Mouse (Mus musculus): ENCODE data around the gene Aurkb.

Aurkb gene

DNA sequence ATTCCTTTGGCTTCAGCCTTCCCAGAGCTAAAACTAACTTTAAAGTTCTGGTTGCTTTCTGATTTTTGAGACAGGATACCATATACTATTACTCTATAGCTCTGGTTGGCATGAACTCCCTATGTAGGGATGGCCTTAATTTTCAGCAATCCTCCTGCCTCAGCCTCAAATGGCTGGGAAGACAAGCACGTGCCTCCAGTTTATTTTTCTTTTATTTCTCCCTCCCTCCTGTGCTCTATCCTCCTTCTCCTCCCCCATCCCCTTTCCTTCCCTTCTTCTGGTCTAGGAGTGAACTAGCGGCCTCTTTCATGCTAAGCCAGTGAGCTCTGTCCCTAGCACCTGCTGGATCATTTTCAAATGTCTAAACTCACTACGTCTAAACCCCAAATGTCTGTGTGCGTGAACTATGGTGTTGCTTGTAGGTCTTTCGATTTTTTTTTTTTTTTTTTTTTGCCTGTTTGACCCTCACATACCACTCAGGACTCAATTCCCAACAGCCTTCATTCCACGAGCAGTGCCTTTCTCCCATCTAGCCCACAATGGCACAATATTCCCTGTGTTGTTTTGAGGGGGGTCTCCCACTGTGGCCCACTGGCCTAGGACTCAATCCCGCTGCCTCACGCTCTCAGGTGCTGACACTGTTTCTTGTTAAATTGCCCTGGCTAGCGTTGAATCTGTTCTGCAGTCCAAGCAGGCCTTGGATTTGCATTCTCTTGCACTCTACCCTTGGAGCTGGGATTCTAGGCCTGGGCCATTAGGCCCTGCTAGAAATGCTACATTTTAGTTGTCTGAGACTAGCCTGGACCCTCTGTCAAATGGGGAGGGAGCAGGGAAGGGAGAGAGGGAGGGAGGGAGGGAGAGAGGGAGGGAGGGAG, 19.0 kb downstream of the Aurkb start:
- in situ Hi-C loops (cut with MboI) = loop anchor here (5.0 kb wide), 1 partner anchor 58 kb away; the partner anchor contains the start of genes 9130213A22Rik and Hes7

DNA sequence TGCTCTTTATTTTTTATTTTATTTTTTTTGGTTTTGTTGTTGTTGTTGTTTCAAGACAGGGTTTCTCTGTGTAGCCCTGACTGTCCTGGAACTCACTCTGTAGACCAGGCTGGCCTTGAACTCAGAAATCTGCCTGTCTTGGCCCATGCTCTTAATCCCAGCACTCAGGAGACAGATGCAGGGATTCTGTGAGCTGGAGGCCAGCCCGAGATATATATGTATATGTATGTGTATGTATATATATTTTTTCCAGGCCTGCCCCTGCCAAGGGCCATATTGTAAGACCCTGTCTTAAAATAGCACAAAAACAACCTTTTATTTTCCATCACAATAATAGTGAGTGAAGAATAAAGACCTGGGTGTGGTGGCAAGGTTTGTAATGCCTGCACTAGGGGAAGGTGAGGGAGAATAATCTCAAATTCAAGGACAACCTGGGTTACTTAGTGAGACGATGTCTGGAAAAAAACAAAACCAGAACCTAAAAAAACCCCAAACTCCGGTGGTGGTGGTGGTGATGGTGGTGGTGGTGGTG, 20.0 kb downstream of the Aurkb start:
- in situ Hi-C loops (cut with MboI) = no loop called here

DNA sequence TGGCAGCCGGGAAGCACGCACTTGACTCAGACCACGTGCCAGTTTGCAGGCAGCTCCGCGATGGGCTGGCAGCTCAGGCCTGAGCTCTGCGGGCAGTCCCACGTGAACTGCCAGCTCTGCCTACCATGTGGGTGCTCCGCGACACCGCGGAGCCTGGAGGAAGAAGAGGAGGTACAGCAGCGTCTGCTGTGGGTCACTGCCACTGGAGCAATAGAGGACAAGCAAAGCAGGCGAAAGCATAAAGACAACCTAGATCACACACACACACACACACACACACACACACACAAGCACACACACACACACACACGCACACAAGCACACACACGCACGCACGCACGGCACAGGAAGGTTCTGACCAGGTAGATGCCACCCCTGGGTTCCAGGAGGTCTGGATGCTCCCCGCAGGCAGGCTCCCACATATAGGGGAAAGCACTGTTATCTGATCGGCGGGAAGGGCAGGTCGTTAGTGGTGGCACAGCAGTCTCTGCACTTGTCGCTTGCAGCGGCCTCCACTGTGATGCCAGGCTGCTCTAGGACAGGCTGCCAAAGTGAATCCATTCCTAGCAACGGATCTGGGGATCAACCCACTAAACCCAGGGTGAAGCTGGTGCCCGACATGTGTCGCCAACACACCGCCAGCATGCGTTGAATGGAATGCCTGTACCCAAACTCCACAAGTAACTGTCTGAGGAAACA, 20.9 kb downstream of the Aurkb start:
- in situ Hi-C loops (cut with MboI) = no loop called here

- in situ Hi-C loops (cut with MboI) = no loop called here
These were observed 21.5 kb downstream of the Aurkb start for GRCm38 (mm10) chr11:69066956-69067355.

DNA sequence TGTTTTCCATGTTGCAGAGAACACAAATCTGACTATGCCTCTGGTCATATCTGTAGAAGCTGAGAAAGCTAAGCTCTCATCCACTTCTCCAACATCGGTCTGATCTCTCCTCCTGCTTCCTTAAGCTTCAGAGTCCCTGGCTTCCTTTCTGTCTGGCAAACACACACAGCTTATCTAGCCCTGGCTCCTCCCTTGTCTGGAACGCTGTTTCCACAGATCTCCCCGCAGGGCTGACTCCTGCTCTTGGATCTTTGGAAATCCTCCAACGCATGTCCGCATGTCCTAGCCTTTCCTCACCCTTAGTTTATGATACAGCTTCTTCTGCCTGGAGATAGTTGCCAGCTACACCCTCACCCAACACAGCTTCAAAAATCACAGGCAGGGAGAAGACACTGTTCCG, 22.2 kb downstream of the Aurkb start:
- in situ Hi-C loops (cut with MboI) = no loop called here

- in situ Hi-C loops (cut with MboI) = no loop called here
These were observed 24.6 kb downstream of the Aurkb start for GRCm38 (mm10) chr11:69070093-69070492.

DNA sequence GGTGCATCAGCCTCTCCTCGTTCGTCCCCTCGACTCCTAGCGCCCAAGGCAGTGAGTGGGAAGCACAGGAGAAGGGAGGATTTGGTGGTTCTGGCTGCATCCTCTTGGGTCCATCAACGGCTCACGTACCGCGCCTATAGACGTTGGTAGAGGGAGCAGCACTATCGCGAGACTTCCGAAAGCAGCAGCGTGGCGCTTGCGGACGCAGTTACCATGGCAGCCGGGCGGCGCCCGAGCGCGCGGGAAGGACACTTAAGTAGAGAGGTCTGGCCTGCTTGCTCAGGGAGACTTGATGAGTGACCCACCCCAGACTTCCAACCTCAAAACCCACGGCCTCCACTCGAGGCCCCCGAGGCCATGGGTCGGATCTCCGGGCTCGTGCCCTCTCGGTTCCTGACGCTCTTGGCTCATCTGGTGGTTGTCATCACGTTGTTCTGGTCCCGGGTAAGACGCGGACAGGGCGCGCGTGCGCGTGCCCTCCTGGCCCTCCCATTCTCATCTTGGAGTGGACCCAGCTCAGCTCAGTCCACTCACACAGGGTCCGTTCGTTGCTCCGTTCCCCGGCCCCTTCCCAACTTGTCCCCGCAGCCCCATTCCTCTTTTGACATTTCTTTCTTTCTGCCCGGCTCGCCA, 25.3 kb downstream of the Aurkb start, which contains the start of gene Tmem107:
TSS of gene Tmem107 (plus strand) at position 217 of the 633 bp plus-strand sequence.
- in situ Hi-C loops (cut with MboI) = no loop called here

DNA sequence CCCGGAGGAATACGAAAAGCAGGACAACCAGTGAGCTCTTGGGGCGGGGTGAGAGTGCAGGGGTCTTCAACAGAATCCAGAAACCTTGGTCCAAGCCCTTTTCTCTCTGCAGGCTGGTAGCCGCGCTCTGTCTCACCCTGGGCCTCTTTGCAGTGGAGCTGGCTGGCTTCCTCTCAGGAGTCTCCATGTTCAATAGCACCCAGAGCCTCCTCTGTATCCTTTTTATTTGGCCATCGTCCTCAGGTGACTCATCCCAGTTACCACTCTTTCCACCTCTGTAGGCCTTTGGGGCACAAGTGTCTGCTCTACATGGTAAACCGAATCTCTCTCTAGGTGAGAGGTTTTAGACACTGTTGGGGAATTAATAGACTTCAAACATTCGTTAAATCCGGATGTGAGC, 25.8 kb downstream of the Aurkb start:
- in situ Hi-C loops (cut with MboI) = no loop called here

DNA sequence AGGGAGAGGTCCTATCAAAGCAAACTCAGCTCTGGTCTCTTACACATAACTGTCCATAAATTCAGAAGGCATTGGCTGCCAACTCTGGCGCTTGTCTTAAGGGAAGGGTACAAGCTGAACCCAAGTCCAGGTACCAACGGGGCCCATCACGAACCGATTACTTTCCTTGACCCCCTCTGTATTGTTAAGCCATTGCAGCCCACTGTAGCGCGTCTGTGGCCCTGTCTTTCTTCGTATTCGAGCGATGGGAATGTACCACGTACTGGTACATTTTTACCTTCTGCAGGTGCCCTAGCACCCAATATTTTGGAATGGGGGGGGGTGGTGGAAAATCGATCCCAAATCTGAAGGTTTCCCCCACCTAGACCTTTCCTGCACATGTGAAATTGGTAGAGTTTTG, 26.8 kb downstream of the Aurkb start:
- in situ Hi-C loops (cut with MboI) = no loop called here

GRCm38 (mm10) chr11:69072666-69073064, 27.2 kb downstream of the Aurkb start:
- in situ Hi-C loops (cut with MboI) = no loop called here

DNA sequence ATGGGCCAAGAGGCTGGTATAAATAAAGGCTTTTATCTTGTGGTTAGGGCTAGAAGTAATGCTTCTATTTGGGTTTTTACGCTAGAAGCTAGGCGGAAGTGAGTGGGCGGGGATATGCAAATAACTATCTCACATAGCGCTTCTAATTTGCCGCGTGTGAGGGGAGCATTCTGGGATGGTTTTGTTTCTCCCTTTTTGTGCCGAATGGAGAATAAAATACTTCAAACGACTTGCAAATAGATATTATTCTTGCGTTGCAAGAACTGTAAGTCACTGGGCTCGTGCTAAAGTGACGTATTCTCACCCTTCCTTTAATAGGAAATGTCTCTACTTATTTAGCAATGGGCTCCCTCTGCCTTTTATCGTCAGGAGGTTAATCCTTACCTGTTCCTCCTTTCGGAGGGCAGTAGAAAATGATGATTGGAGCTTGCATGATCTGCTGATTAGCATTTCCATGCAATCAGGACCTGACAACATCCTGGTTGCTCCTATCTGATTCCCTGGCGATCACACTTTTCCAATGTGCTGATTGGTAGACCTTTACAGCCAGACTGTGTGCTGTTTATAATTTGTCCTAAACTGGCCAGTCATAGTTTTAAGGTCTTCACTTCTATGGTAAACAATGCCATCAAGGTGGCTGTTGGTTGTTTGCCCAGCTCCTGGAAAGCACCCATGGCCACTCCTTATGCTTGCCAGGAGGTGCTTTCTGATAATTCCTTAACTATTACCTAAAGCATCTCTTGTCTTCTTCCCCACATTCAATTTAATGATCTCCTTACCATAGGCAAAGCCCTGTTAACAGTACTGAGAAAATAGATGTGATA, 27.8 kb downstream of the Aurkb start:
- in situ Hi-C loops (cut with MboI) = no loop called here

DNA sequence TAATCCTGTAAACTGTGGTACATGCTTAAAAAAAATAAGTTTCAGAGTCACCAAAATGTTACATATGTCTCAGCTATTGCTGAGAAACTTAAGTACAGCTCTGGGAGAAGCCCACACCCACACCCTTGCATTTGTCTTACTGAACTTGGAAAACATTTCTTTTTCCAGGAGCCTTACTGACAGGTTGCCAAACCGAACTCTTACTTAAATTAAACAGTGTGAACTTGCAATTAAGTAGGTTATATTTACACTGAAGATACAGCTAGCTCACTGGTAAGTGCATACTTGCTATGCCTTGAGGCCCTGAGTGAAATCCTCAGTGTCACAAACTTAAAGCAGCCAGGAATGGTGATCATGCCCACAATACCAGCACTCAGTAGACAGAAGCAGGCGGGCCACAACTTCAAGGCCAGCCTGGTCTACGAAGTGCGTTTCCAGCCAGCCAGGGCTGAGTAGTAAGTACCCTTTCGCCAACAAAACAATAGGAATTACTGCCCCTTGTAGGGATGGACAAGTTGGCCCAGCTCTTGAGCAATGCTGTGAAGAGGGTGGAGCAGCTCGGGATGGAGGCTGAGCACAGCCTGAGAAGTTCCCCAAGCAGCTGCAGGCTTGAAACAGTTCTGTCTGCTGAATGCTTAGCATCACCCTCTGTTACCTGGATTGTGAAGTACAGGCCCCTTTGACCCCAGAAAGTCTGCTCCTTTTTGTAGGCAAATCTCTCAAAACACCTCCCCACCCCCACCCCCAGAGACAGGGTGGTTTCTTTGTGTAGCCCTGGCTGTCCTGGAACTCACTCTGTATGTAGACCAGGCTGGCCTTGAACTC, 28.7 kb downstream of the Aurkb start:
- in situ Hi-C loops (cut with MboI) = no loop called here

DNA sequence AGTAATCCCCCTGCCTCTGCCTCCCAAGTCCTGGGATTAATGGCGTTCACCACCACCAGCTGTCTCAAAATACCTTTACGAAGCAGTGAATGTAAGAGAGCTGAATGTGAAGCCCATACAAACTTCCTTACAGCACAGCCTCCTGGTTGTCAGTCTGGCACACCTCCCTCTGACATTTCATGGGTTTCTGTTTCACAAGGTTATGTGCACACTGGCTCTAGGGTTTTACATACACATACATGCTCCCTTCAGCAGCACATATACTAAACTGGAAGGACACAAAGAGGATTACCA, 29.3 kb downstream of the Aurkb start:
- in situ Hi-C loops (cut with MboI) = no loop called here

GRCm38 (mm10) chr11:69075764-69076479, 30.5 kb downstream of the Aurkb start:
- in situ Hi-C loops (cut with MboI) = no loop called here

- in situ Hi-C loops (cut with MboI) = no loop called here
These were observed 31.1 kb downstream of the Aurkb start for GRCm38 (mm10) chr11:69076572-69076971.

DNA sequence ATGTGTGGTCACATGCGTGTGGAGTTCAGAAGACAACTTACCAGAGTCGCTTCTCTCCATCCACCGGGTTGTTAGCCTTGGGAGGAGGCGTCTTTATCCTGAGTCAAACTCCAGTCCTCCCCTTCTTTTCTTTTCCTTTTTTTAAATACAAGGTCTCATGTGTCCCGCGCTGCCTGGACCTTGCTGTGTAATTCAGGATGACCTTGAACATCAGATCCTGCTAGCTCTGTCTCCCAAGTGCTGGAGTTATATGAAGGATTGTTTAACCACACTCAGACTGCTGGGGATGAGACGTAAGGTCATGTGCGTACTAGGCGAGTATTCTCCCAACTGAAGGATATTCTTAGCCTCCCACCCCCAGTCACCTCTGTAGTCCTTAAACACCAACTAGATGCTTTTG, 31.9 kb downstream of the Aurkb start:
- in situ Hi-C loops (cut with MboI) = no loop called here

DNA sequence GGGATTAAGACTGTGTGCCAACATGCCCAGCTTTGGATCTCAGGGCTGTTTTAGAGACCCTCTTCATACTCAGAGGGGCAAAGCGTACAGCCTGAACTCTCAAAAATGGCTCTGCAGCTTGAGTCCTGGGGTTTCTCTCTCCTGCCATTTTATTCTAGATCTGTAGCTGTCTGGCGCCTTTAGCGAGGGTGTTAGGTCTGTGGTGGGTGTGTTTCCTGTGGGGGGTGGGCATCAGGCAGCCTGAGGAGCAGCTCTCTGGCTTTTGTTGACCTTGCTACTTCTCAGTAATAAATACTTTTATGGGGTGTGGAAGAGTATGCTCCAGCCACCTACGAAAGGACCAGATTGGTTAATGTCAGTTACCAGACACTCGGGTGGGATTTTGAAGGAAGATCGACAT, 32.6 kb downstream of the Aurkb start:
- in situ Hi-C loops (cut with MboI) = no loop called here

DNA sequence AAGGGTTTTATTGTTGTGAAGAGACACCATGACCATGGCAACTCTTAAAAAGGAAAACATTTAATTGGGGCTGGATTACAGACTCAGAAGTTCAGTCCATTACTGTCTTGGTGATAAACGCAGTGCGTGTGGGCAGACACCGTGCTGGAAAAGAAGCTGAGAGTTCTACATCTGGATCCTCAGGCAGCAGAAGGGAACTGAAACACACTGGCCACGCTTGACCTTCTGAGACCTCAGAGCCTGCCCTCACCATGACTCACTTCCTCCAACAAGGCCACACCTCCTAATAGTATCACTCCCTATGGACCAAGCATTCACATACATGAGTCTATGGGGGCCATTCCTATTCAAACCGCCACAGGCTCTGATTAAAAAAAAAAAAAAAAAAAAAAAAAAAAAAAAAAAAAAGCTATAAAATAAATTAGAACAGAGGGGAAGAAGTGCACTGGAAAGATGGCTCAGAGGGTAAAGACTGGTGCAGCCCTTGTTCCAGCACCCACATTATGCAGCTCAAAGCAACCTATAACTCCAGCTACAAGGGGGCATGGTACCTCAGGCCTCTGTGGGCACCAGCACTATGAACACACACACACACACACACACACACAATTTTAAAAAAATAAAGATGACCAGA, 33.5 kb downstream of the Aurkb start:
- in situ Hi-C loops (cut with MboI) = no loop called here

DNA sequence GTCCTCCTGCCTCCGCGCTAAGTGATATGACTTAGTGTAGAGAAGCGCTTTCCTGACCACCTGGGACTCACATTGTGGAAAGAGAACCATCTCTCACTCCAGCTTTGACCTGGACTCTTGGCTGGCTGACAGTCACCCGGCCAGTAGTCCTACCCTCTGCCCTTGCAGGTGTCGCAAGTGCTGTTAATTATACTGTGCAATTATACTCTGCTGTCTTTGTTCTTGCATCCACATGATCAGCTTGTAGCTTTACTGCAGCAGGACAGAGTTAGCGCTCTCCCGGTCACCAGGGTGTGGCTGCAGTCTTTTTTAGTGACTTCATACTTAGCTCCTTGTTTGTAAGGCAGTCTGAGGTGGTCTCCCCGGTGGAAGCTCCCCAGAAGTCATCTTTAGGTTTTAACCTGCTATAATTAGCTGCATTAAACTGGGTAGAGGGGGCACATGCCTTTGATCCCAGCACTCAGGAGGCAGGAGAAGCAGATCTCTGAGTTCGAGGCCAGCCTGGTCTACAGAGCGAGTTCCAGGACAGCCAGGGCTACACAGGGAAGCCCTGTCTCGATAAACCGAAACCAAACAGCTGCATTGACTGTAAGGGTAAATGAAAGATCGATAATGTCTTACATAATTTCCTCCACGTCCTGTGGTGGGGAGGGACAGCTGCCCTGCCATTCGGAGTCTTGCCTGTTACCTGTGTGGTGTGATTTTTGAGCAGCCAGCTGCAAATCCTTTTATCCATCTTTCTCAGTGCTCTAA, 34.8 kb downstream of the Aurkb start:
- in situ Hi-C loops (cut with MboI) = no loop called here
